Mouse (Mus musculus) common myeloid progenitor, adult 5-6 weeks (primary cell): ENCODE results near the gene Serpina12. TPM values are rescaled to one million over a fixed set of nuclear protein-coding genes. Genes with fewer than 3 reads are reported as not detected.

Experiments used
- ATAC-seq: replicated peaks from 2 replicates; pipeline ENCODE4 v1.8.0; 2016; ENCODE audit warnings: low read depth, mild to moderate bottlenecking, moderate TSS enrichment, inconsistent platforms; ENCODE audit not compliant: poor library complexity, severe bottlenecking
- total RNA-seq: library from RNA; stranded (forward); fragments of 200-1000, 187-1606 nt; gene quantifications from 2 replicates; pipeline ENCODE4 v1.2.3, GENCODE M21; 2017

Gene Serpina12
- total RNA-seq: 0.05 TPM in 1 of 2 replicates, not detected in the other

DNA sequence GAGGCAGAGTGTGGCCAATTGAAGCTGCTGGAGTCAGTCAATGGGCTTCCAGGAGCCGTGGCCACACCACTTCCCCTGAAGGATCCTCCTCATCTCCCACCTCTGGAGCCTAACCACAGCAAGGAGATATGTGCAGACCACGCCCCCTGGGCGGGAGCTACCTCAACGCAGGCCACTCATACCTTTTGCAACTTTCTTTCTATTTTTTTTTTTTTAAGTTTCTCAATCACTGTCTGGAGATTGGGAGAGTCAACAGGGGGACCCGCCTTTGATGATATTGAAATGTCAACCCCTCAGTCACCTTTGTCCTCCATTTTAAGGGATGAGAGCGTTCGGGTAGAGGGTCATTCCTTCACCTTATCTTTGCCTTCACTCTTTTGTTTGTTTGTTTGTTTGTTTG is at the start of gene Serpina12:
Gene Serpina12 (minus strand): TSS at position 101 of the 400 bp plus-strand sequence.
- ATAC-seq: peak; percentile 42; the same call in 1 of the 2 replicates

DNA sequence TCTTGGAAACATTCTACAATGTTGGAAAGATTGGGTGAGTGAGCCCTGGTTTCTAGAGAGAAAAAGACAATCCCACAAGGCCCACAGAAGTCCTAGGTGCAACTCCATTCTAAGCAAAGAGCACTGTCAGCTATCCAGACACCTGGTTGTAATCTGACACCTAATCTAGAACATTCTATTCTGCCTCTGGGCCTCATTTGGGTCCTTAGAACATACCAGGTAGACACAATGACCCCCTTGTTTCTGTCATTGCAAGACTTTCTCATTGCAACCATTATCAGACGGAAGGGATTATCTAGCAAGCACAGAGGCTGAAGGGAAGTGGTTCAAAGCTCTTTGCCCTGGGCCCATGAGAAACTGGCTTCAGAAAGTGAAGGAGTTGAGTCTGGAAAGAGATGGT is 47.1 kb upstream of the Serpina12 start:
- no peak for ATAC-seq

DNA sequence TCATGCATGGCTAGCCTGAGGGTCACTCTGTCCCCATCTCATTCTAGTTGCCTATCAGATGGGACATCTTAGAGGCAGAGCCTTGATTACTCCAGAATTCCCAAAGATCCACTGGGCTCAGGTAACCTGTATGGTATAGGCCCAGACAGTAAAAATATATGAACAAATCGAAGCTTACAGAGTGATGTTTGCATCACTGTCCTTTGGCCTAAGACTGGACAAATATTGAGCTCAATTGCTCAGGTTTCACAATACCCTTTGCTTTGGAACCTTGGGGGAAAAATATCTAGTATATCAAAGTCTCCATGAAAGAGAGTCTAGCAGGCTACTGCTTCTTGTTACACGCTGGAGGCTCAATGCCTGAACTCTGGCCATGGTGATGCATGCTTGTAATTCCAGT is 45.9 kb upstream of the Serpina12 start:
- no peak for ATAC-seq

DNA sequence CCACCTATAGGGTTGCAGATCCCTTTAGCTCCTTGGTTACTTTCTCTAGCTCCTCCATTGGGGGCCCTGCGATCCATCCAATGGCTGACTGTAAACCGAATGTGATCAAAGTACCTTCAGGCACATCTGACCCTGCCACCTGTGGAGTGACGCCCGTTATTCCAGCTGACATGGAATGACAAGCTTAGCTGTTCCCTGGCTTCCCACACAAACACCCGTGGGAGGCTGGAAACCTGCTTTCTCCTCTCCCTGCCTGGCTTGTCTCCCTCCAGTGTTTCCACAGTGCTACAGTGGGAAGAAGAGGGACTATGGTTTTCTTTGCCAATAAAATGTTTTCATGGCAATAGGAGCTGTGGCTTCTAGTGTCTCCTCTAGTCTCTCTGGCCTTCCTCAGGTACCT is 28.0 kb upstream of the Serpina12 start:
- ATAC-seq: no peak

DNA sequence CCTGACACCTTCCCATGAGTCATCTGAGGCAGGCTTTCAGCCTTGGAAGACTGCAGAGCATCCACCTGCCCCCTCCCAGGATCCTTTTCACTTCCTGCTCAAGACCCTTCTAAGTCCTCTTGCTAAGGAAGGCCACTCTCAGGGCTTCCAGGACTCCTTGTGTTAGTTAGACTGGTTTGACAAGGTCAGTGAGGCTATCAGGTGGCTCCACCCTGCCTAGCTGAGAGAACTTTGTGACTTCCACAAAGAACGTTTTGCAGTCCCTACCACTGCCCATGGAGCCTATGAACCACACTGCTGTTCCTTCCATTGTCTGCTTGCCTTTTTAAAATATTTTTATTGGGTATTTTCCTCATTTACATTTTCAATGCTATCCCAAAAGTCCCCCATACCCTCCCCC is 27.5 kb upstream of the Serpina12 start:
- no peak for ATAC-seq

DNA sequence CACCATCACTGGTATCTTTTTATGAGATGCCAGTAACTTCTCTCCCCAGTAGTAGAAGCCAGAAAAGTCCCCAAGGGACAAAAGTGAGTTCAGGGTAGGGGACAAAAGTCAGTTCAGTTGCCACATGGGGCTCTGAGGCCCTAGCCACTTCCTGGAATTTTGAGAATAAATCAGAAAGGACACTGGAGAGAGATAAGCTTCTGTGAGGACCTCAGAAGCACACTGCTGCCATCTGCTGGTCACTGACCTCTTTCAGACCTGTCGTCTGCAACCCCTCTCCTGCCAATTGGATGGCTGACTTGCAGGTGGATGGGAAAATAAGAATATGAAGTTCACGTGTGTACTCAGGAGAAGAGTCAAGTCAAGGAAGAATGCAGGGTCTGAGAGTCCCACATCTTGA is 25.4 kb upstream of the Serpina12 start:
- peak; percentile 63 for ATAC-seq

DNA sequence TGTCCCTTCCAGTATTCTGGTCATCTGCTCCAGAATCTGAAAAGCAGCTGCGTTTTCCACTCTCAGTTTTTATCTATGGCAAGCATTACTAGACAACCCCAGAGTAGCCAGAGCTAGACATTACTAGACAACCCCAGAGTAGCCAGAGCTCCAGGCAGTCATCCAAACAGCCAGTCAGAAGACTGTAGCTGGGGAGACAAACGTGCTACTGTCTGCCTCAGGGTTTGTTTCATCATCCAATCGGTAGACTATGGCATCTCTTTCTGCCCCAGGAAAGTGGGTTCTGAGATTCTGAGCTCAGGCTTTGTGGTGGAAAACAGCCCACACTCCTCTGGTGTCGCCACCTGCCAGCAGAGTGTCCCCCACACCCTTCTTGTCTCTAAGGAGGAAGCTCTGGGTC is 23.3 kb upstream of the Serpina12 start:
- peak; percentile 81 for ATAC-seq

DNA sequence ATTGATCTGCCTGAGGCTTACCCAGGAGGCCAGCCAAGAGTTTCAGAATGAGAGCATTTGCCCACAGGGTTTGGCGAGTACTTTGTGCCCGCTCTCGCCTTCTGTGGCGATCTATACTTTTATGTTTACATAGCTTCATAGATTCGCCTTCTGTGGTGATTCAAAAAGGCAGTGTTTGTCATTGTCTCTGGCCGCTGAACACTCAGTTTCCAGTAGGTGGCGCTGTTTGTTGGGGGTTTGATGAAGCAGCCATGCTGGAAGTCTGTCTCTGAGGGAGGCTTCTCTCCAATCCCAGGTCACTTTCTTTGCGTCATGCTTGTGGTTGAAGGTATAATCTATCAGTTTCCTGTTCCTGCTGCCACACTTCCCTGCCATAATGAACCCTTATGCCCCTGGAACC is 22.0 kb upstream of the Serpina12 start:
- ATAC-seq: peak; percentile 58

DNA sequence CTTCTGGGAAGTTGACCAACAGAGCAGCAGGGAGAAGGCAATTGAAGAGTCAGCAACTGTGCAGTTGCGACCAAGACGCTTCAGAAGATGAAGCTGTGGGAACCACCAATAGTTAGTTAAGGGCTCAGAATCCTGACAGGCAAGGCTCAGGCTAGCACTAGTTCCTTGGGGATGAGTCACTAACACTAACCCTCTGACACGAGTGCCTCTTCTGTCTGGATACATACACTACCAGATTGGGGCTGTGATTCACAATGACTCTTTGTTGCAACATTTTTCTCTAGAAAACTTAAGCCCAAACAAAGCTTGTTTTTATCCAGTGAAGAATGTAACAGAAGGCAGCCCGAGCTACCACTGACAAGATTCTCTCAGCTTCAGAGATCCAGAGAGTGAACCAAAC is 20.8 kb upstream of the Serpina12 start:
- ATAC-seq: no peak

DNA sequence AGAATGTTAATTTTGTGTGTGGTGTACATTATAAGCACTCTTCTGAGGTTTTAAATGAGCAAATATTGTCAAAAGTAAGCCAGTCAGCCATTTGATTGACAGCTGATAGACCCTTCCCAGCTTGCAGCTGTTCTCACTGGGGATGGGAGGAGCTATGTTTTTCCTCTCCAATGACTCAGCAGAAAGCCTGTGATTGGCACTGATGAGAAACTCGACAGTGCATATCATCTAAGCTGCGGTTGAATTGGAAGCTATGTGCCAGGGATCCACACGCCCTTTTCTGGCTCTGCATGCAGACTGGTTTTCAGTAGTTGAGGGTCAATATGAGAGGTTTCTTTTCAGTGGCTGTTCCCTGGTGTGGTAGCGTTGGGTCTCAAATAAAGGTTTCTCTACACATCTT is 20.3 kb upstream of the Serpina12 start:
- ATAC-seq: no peak

DNA sequence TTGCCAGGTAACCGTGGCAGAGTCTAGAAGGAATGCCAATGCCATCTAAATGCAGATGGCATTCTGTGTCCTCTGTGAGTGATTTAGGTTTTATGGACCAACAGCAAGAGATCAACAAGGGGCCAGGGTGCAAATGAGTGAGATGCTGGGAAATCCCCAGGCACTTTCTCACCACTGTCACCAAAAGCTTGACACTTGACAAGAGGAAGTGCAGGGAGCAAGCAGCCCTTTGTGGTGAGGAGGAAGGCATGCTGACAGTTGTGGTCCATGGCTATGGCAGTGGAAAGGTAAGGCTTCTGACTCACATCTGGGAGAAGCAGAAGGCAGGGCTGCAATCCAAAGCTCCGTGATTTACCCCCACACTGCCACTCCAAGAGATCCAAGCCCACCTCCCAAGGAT is 17.6 kb upstream of the Serpina12 start:
- ATAC-seq: peak; percentile 77

DNA sequence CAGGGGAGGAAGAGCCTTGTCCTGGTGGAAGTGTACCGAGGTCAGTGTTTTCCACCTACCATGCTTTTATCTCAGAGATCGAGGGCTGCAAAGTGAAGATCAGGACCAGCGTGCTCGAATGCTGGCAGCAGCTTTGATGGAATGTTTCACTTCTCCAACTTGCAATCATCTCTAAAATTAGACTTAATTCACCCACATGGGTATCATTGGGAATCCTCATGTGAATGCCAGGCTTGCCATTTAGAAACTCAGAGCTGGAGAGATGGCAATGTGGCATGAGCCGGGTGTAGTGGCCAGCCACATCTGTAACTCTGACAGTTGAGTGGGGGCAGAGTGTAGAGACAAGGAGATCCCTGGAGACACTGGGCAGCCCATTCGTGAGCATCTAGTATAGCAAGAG is 15.9 kb upstream of the Serpina12 start:
- ATAC-seq: no peak

DNA sequence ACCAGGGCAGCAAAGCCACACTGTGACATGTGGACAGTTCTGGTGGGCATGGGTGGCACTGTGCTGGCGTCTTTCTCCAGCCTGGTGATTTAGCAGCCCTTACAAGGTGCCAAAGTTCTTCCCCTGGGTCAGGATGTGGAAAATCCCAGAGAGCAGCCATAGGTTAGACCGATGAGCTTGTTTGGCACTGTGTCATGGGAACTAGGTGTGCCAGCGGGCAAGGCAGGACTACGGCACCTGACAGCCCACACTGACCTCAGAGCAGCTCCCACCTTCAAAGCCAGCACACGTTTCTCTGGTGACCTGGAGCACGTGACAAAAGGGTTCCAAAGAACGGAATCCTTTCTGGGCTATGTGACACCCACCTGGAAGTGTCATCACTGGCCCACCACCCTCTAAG is 13.3 kb upstream of the Serpina12 start:
- ATAC-seq: peak; percentile 20; the same call in 1 of the 2 replicates

DNA sequence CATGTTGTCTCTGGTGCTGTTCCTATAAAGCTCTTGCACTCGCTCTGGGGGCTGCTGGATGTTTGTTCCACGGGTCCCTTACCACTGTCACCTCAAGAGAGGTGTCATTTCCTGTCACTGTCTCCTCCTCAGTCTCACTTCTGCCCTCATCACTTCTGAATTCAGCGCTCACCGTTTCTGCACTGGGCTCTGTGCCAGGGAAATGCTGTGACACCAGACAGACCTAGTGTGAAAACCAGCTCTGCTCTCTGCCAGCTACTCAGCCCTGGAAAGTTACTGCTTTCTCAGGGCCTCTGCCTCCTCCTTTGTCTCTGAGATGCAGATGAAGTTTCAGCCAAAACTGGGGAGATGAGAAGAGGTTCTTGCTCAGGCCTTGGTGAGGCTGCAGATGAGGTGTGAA is 12.8 kb upstream of the Serpina12 start:
- peak; percentile 62 for ATAC-seq

DNA sequence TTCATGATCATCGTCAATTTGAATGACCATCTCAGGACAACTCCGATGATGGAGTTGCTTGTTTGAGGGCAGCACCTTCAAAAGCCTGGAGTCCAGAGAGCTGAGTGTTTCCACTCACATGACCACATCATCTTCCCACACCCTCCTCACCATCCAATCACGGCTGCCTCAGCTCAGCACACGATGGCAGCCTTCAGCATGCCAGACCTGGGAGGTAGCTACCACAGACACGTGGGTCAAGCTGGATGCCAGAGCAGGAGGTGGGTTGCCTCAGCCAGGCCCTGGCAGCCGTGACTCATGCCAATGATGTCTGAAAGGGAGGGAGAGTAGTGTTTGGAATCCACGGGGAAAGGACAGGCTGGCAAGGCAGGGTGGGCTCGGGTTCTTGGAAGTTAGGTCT is 11.5 kb upstream of the Serpina12 start:
- no peak for ATAC-seq

DNA sequence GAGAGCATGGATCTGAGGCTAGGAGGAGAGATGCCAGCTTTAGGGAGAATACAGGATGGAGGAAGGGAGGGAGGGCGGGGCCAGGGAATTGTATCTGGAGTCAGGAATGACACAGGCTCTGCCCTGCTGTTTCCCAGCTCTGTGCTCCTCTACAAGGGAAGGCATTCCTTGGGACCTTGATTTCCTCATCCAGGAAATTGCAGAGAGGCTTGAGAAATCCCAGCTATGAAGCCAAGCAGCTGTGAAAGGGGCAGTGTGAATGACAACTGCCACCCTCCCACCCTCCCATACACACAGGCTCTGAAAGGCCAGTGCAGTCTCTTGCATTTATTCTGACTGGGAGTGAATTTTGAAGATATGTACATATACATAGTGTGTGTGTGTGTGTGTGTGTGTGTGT is 9.8 kb upstream of the Serpina12 start:
- no peak for ATAC-seq

DNA sequence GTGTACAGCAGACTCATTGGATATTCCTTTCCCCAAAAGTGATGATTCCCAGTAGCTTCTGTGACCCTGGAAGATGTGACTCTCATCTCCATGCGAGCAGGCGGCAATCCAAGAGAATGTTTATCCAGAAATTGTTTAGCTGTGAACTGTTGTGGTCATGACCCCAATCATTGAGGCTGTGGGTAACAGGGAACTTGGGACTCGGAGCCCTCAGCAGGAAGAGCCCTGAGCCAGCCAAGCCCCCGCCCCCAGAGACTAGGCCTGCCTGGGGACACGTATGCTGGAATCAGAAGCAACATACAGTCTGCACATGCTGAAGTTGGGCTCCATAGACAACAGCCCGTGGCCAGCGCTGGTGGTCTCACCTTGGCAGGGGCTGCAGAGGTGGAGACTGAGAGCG is 1.5 kb upstream of the Serpina12 start:
- no peak for ATAC-seq

DNA sequence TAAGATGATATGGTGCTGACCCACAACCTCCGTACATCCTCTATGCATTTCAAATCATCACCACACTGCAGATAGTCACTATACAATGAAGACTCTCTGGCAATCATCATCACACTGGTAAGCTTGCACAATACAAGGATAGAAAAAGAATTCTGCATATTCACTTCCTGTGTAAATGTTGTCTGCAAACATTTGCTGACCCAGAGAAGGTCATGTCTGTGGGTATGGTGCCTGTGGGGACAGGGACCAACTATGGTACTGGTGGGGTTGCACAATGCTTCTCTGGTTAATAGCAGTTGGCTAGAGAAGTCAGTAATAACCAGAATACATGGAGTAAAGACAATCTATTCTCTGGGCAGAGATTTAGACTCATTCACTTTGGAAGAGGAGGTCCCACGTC is 1.5 kb downstream of the Serpina12 start:
- peak; percentile 70 for ATAC-seq

DNA sequence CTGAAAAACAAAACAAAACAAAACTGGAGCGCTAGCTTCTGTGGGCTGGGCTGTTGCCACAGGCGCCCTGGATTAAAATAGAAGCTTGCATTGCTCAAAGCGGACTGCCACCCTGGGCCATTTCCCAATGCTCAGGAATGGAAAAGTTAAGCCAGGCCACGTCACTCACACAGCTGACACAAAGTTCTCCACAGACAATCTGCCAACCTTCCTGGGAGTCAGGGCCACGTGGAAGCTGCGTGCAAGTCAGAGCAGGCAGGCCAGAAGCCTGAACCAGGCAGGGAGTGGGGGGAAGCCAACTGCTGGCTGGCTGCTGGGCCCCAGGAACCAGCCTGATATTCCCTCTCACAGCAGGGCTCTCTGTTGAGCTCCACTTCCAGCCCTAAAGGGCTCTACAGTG is 2.8 kb downstream of the Serpina12 start:
- ATAC-seq: peak; percentile 30; the same call in 1 of the 2 replicates

DNA sequence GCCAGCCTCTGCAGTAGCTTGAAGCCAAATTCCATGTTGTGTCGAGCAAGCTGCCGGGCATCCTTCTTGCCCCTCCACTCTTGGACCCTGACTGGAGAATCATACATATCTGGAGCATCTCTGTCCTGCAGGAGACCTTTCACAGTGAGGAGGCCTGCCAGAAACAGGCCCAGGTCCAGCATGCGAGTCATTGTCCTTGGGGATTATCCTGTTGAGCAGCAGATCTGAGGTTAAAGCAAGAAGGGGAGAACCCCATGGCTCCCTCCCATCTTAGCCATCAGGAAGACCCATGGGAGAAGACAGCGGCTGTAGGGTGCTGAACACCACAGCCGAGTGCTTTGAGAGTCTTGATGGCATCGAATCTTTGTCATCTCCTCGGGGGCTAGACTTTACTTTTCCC is 6.1 kb downstream of the Serpina12 start:
- ATAC-seq: no peak

DNA sequence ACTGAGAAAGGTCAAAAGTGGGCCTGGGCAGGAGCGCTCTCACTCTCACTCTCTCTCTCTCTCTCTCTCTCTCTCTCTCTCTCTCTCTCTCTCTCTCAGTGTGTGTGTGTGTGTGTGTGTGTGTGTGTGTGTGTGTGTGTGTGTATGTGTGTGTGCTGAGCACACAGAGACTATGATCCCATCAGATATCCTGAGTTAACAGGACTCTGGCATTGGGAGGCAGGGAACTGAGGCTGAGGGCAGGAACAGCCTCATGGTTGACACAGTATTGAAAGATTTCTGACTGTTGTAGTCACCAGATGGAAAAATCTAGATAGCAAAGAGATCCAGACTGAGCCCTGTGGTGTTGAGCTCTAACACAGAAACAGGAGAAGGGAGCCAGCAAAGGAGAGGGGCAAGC is 10.5 kb downstream of the Serpina12 start:
- no peak for ATAC-seq

DNA sequence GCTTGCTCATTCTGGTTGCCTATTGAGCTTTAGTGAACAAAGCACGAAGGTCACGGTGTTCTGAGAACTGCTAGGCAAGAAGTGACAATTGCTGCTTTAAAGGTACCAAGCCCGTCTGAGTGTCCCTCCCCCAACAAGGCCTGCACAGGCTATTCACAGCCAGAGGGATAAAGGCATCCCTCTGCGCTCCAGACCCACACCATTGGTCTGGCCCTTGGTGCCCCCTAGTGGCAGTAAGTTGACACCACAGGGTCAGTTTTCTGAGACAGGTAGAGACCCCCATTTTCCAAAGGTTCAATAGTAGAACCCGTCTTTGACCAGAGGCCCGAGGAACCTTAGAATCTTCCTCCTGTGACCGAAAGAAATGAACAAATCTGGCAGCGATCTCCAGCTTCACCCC is 14.3 kb downstream of the Serpina12 start:
- ATAC-seq: peak; percentile 64; the same call in 1 of the 2 replicates

DNA sequence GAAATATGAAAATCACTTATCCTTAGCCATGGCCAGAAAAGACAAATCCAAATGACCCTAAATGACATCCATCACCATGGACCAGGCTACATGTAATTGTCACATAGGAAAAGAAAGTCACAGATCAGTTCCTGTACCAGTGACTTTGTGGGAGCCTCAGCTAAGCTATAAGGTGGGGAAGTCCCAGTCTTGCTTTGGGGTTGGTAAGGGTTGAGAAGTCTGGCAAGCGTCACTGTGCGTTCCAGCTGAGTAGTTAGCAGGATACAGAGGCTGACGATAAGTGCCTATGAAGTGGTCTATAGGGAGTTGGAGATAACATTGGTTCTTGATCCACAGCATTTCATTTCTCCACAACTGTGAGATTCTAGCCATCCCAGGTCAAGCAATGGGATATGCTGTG is 29.0 kb downstream of the Serpina12 start:
- no peak for ATAC-seq
